In the genomic region with DNA sequence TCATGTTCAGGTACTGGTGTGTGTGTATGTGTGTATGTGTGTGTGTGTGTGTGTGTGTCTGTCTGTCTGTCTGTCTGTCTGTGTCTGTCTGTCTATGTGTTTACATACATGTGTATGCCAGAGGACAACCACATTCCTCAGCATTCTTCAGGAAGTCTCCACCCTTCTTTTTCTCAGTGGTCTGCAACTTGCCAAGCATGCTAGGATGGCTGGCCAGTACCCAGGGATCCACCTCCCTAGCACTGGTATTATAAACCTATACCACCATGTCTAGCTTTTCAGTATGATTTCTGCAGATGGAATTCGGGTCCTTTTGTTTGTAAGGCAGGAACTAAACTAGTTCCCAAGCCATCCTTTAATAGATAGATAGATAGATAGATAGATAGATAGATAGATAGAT, we compare ENCODE assay signal across 19 mouse cellular contexts.
DNase-seq lines count a peak whose midpoint lies in the region; ATAC-seq lines count a peak whose summit lies in the region.
"Had no signal": no experiment of that assay in that cellular context is flagged by ENCODE, and none has a peak within 500 bp of the region (broad histone marks: within the 10 kb centered on the region; RNA-seq: fewer than 3 reads in every experiment).

No protein-coding gene starts in this region.

- peak; percentile 28 for DNase-seq in heart, adult 11 months
- DNase-seq in heart, postnatal 4 days, result no peak
- peak; percentile 1 for DNase-seq in 416B (ENCODE audit: low read depth)
- no peak for DNase-seq in gastrocnemius, postnatal 14 days
- DNase-seq in thymus, postnatal 14 days, result no peak
- DNase-seq: adrenal gland, adult 8-10 months; adrenal gland, postnatal 14 days; adrenal gland, postnatal 36 days; cerebellum, adult 11-12 months; cerebellum, adult 8-10 months; cerebellum, adult 9-11 months; cerebellum, postnatal 14 days; cerebellum, postnatal 36 days had no signal

- peak; percentile 72 for ATAC-seq in common myeloid progenitor, adult 5-6 weeks (replicated peaks; ENCODE audit: low read depth, poor library complexity, severe bottlenecking)
- ATAC-seq in megakaryocyte-erythroid progenitor cell, adult 5-6 weeks (replicated peaks; ENCODE audit: low FRiP score, low TSS enrichment, poor library complexity, severe bottlenecking), result peak; percentile 77
- ATAC-seq: activated CD4-positive, CD25-positive, alpha-beta regulatory T cell, adult 4 months; forebrain, embryonic 13.5 days; forebrain, embryonic 16.5 days; Patski had no signal

- intact Hi-C loops in gastrocnemius, postnatal 14 days (cut with DNase I; ENCODE audit: low total_unique reads), result no loop called here

Comparison
In these comparisons a context has a peak if more than half of its experiments do, and no peak if none do; other contexts are left out.
1. DNase-seq: peak in heart, adult 11 months (single experiment) and 416B (single experiment); none in heart, postnatal 4 days (single experiment), gastrocnemius, postnatal 14 days (single experiment) and thymus, postnatal 14 days (single experiment).